ENCODE assay signal across 17 mouse cellular contexts in the genomic region with DNA sequence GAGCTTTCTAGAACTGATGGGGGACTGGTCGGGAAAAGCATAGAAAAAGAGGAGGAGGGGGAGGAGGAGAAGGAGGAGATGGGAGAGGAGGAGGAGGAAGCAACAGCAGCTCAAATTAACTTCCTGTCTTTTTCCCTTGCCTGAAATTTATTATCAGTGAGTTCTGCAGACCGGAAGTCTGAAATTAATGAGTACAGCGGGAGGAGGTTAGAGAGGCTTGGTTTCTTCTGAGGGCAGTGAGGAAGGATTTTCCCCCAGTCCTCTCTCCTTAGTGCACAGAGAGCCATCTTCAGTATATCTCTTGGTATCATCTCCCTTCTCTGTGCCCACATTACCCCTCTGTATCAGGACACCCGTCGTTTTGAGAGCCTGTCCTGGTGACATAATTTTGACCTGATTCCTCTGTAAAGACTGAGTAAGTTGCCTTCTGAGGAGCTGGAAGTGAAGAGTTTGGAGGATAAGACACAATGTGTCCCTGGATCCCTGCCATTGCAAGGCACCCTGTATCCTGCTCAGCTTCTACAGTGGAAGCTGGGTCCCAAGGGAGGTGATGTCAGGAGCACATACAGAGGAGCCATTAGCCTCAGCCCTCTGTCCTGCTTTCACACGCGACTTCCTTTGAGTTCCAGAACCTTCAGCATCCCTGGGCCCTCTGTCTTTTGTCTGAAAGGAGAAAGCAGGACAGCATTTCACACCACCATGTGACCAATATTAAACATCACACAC. TPM values are rescaled to one million over a fixed set of nuclear protein-coding genes. Genes with fewer than 3 reads are reported as not detected.
DNase-seq lines count a peak whose midpoint lies in the region; ATAC-seq and TF ChIP-seq lines count a peak whose summit lies in the region.
"Had no signal": no experiment of that assay in that cellular context is flagged by ENCODE, and none has a peak within 500 bp of the region (broad histone marks: within the 10 kb centered on the region; RNA-seq: fewer than 3 reads in every experiment).

No protein-coding gene starts in this region.

- H3K9ac ChIP-seq in heart, adult 2 months (ENCODE audit: low read depth, low read length) = no peak overlapping the region
- no peak overlapping the region for H3K9ac ChIP-seq in lung, embryonic 16.5 days (ENCODE audit: low read length)
- no peak overlapping the region for H3K9ac ChIP-seq in kidney, embryonic 15.5 days
- 0 out of 2 replicates have a peak overlapping the region, but pooled peaks have one; percentile 4 for H3K9ac ChIP-seq in stomach, postnatal 0 days (ENCODE audit: low read length)
- H3K9ac ChIP-seq: forebrain, postnatal 0 days; hindbrain, embryonic 13.5 days; liver, embryonic 12.5 days had no signal

- WGBS in heart, adult 2 months = 15% methylated on average over 7 of the region's 7 CpGs
- 51% methylated on average over 7 of the region's 7 CpGs for WGBS in lung, embryonic 16.5 days
- 31% methylated on average over 7 of the region's 7 CpGs for WGBS in kidney, embryonic 15.5 days
- 62% methylated on average over 7 of the region's 7 CpGs for WGBS in stomach, postnatal 0 days

- H3K4me2 ChIP-seq in lung, embryonic 16.5 days (ENCODE audit: low read depth, low read length) = no peak overlapping the region
- H3K4me2 ChIP-seq in kidney, embryonic 15.5 days = no peak overlapping the region
- H3K4me2 ChIP-seq in stomach, postnatal 0 days (replicated peaks; ENCODE audit: low read depth) = no peak overlapping the region
- H3K4me2 ChIP-seq: hindbrain, embryonic 13.5 days; liver, embryonic 12.5 days had no signal

- intact Hi-C loops in heart, adult 2 months (cut with DNase I) = no loop called here
- intact Hi-C loops in gastrocnemius, postnatal 36 days (cut with DNase I) = no loop called here

- 0 out of 2 replicates have a peak, but pooled peaks have one; percentile 27 for TF ChIP-seq EP300 in heart, adult 2 months (IDR thresholded peaks at IDR 0.05; ENCODE audit: insufficient read depth, low read depth, low read length)
- TF ChIP-seq EP300 in stomach, postnatal 0 days (optimal IDR thresholded peaks at IDR 0.05) = no peak

- no peak for TF ChIP-seq CTCF in heart, adult 2 months (IDR thresholded peaks at IDR 0.05)
- TF ChIP-seq CTCF in stomach, postnatal 0 days (IDR thresholded peaks at IDR 0.05; ENCODE audit: low read depth) = no peak

- 0 out of 2 replicates have a peak, but pooled peaks cover 1% of the 10 kb centered on the region for H3K79me2 ChIP-seq in heart, adult 2 months (replicated peaks; ENCODE audit: control insufficient read depth, insufficient read depth, low read length)

- TF ChIP-seq POLR2A in heart, adult 2 months (IDR thresholded peaks at IDR 0.05; ENCODE audit: insufficient read depth, low read depth, low read length) = no peak

- peak overlapping the region; percentile 58 for H3K27ac ChIP-seq in heart, adult 2 months
- peak overlapping the region; percentile 30 for H3K27ac ChIP-seq in lung, embryonic 16.5 days (ENCODE audit: low read length)
- peak overlapping the region; percentile 71 for H3K27ac ChIP-seq in kidney, embryonic 15.5 days
- no peak overlapping the region for H3K27ac ChIP-seq in stomach, postnatal 0 days (replicated peaks)
- H3K27ac ChIP-seq: hindbrain, embryonic 13.5 days; liver, embryonic 12.5 days had no signal

- no peaks in the 10 kb centered on the region for H3K9me3 ChIP-seq in lung, embryonic 16.5 days (ENCODE audit: control insufficient read depth, low read length)
- no peaks in the 10 kb centered on the region for H3K9me3 ChIP-seq in kidney, embryonic 15.5 days (replicated peaks)
- no peaks in the 10 kb centered on the region for H3K9me3 ChIP-seq in stomach, postnatal 0 days (ENCODE audit: control insufficient read depth, low read length)
- H3K9me3 ChIP-seq: hindbrain, embryonic 13.5 days; liver, embryonic 12.5 days had no signal

- H3K27me3 ChIP-seq in heart, adult 2 months (ENCODE audit: control insufficient read depth, insufficient read depth, low read length) = no peaks in the 10 kb centered on the region
- no peaks in the 10 kb centered on the region for H3K27me3 ChIP-seq in lung, embryonic 16.5 days (ENCODE audit: control insufficient read depth, insufficient read depth, low read depth, low read length)
- H3K27me3 ChIP-seq in kidney, embryonic 15.5 days = no peaks in the 10 kb centered on the region
- no peaks in the 10 kb centered on the region for H3K27me3 ChIP-seq in stomach, postnatal 0 days (ENCODE audit: control insufficient read depth, insufficient read depth, low read length)
- H3K27me3 ChIP-seq: hindbrain, embryonic 13.5 days; liver, embryonic 12.5 days had no signal

- peaks cover 8% of the 10 kb centered on the region for H3K36me3 ChIP-seq in heart, adult 2 months (ENCODE audit: control insufficient read depth, insufficient read depth, low read length)
- no peaks in the 10 kb centered on the region for H3K36me3 ChIP-seq in lung, embryonic 16.5 days (ENCODE audit: control insufficient read depth, insufficient read depth, low read length)
- H3K36me3 ChIP-seq in kidney, embryonic 15.5 days = no peaks in the 10 kb centered on the region
- no peaks in the 10 kb centered on the region for H3K36me3 ChIP-seq in stomach, postnatal 0 days (ENCODE audit: control insufficient read depth, insufficient read depth, low read length)
- H3K36me3 ChIP-seq: hindbrain, embryonic 13.5 days; liver, embryonic 12.5 days had no signal

- no peak for DNase-seq in heart, adult 2 months
- DNase-seq in heart, adult 9 months (ENCODE audit: low spot score in 2 of 2) = no peak
- DNase-seq in lung, postnatal 25 days (ENCODE audit: low spot score) = no peak
- DNase-seq in stomach, postnatal 0 days (ENCODE audit: low spot score) = no peak
- no peak for DNase-seq in gastrocnemius, postnatal 36 days
- DNase-seq: cerebellum, postnatal 10 days; forebrain, postnatal 0 days; gastrocnemius, postnatal 25 days; midbrain, embryonic 14.5 days; thymus, postnatal 36 days had no signal

- H3K4me3 ChIP-seq in heart, adult 2 months = no peak overlapping the region
- H3K4me3 ChIP-seq in lung, embryonic 16.5 days (ENCODE audit: low read length) = no peak overlapping the region
- no peak overlapping the region for H3K4me3 ChIP-seq in kidney, embryonic 15.5 days (replicated peaks)
- H3K4me3 ChIP-seq in stomach, postnatal 0 days (ENCODE audit: low read depth, low read length) = no peak overlapping the region
- H3K4me3 ChIP-seq: hindbrain, embryonic 13.5 days; liver, embryonic 12.5 days had no signal

- H3K4me1 ChIP-seq in heart, adult 2 months (ENCODE audit: control insufficient read depth, insufficient read depth, low read length) = peaks cover 19% of the 10 kb centered on the region
- peaks cover 4% of the 10 kb centered on the region for H3K4me1 ChIP-seq in lung, embryonic 16.5 days (replicated peaks; ENCODE audit: control insufficient read depth, insufficient read depth, low read length)
- peaks cover 15% of the 10 kb centered on the region for H3K4me1 ChIP-seq in kidney, embryonic 15.5 days
- no peaks in the 10 kb centered on the region for H3K4me1 ChIP-seq in stomach, postnatal 0 days (replicated peaks; ENCODE audit: control insufficient read depth, insufficient read depth)
- H3K4me1 ChIP-seq: hindbrain, embryonic 13.5 days; liver, embryonic 12.5 days had no signal

- ATAC-seq in lung, embryonic 16.5 days (ENCODE audit: low read depth) = peak; percentile 46
- ATAC-seq in kidney, embryonic 15.5 days (replicated peaks; ENCODE audit: low FRiP score) = no peak; the same call in 1 of the 2 replicates
- ATAC-seq in stomach, postnatal 0 days (ENCODE audit: low FRiP score, low TSS enrichment) = no peak
- ATAC-seq in erythroblast, adult 5-6 weeks (replicated peaks; ENCODE audit: low FRiP score, poor library complexity, severe bottlenecking) = no peak
- ATAC-seq: forebrain, postnatal 0 days; intestine, postnatal 0 days; liver, embryonic 12.5 days had no signal

RNA-seq across cellular contexts. Expression of gene Pakap, which starts 19.1 kb away (rescaled TPM):
- 10 to 100 TPM; 33.7 to 35.2 TPM for total RNA-seq in heart, adult 2 months (2021)
- 3.3 and 7.6 TPM in 2 replicates for polyA plus RNA-seq in heart, adult 2 months (2012; rRNA removed)
- 45.7 and 50.0 TPM in 2 replicates for polyA plus RNA-seq in lung, embryonic 16.5 days (2015; fragmentation: Nextera tagmentation; extraction: Ambion mirVana)
- polyA plus RNA-seq in kidney, embryonic 15.5 days (2015; fragmentation: Nextera tagmentation; extraction: Ambion mirVana) = 16.9 and 17.8 TPM in 2 replicates
- 9.9 and 12.2 TPM in 2 replicates for polyA plus RNA-seq in stomach, postnatal 0 days (2015; fragmentation: Nextera tagmentation; extraction: Ambion mirVana)
- not detected in 2 replicates for total RNA-seq in erythroblast, adult 5-6 weeks (2015; ENCODE audit: low replicate concordance)
- not detected in 2 replicates for total RNA-seq in erythroblast, adult 5-6 weeks (2017; ENCODE audit: low replicate concordance)
- 1 to 10 TPM; 3.9 to 6.6 TPM for total RNA-seq in gastrocnemius, postnatal 36 days (2021)
- total RNA-seq: megakaryocyte progenitor cell, adult 5-6 weeks had no signal
